Mouse (Mus musculus) spleen, adult 2 months (tissue): ENCODE results near the gene Ss18l1. TPM values are rescaled to one million over a fixed set of nuclear protein-coding genes. Genes with fewer than 3 reads are reported as not detected.

Source experiments
- DNase-seq, 2 experiments: peaks; one replicate each; pipeline versions ENCODE4 v3.0.0 to v3.0.0-alpha.2; 2012 to 2021; ENCODE audit warnings: low spot score in 2 of 2, low read depth in 1 of 2
- H3K27ac ChIP-seq: fragments of 200-500 bp; 2 replicates; pipeline ENCODE4 v1.5.1; 2012; ENCODE audit warnings: low read length, inconsistent platforms; ENCODE audit not compliant: insufficient read depth
- H3K27me3 ChIP-seq: fragments of 200-500 bp; 2 replicates; pipeline ENCODE4 v1.6.1; 2012; ENCODE audit warnings: mild to moderate bottlenecking, moderate library complexity, low read length, inconsistent platforms; ENCODE audit not compliant: control insufficient read depth, insufficient read depth
- H3K36me3 ChIP-seq: fragments of 200-500 bp; 2 replicates; pipeline ENCODE4 v1.6.1; 2012; ENCODE audit warnings: mild to moderate bottlenecking, low read length, inconsistent platforms; ENCODE audit not compliant: control insufficient read depth, insufficient read depth
- H3K4me1 ChIP-seq: fragments of 200-500 bp; 2 replicates; pipeline ENCODE4 v1.6.1; 2011; ENCODE audit warnings: inconsistent platforms; ENCODE audit not compliant: control insufficient read depth, insufficient read depth, insufficient read length
- H3K4me3 ChIP-seq: fragments of 200-500 bp; 2 replicates; pipeline ENCODE4 v1.5.1; 2011; ENCODE audit warnings: mild to moderate bottlenecking, inconsistent platforms; ENCODE audit not compliant: insufficient read depth, insufficient read length; ENCODE audit errors: extremely low read depth
- CTCF ChIP-seq: fragments of 200-500 bp; IDR thresholded peaks from 2 replicates; pipeline ENCODE4 v1.5.1; 2011; ENCODE audit warnings: mild to moderate bottlenecking, inconsistent platforms; ENCODE audit not compliant: insufficient read depth, insufficient read length, insufficient replicate concordance; ENCODE audit errors: extremely low read depth
- POLR2A ChIP-seq: fragments of 200-500 bp; IDR thresholded peaks from 2 replicates; pipeline ENCODE4 v1.6.1; 2011; ENCODE audit warnings: low read depth, low read length, inconsistent platforms
- WGBS: fragments of 180-500 bp; shearing (Covaris S2); methylation state at CpG from one replicate; pipeline ENCODE4 v1.1.7; 2018; 5-methylcytosine and 5-hydroxymethylcytosine counted together
- polyA plus RNA-seq: library from polyadenylated mRNA; depleted of rRNA; stranded (reverse); fragments of >200 nt; gene quantifications from 2 replicates; pipeline ENCODE4 v1.2.3, GENCODE M21; 2012

The Ss18l1 gene
- polyA plus RNA-seq, 1 experiment, result 5.9 TPM

DNA sequence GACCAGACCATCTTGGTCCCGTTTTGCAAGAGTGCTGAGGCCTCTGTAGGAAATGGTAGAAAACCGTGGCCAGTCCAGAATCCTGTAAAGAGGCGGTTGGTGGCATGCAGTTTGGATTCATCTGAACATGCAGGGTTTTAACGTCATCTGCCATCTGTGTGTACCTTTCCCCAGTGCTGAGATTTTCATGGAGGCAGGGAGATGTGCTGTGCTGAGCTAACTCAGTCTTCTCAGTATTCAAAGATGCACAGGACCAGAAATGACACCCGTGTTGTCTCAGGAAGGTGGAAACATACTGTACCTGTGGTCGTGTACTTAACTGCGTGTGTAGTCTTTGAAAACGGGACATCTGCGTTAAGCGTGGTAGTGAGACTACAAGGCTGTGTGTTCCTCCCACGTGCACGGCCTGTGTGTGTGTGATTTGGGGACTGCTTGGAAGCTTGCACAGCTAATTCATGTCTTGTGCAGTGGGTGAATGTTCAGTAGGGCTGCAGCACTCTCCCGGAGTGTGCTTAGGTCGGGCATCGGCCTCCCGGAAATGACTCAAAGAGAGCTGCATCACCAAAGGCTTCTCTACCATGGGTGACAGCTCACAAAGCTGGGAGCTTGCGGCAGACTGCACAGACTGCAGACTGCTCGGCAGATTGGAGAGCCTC is 5.8 kb downstream of the Ss18l1 start:
- no peaks in the 10 kb centered on the region for H3K36me3 ChIP-seq
- H3K27me3 ChIP-seq, result no peaks in the 10 kb centered on the region
- no peak overlapping the region for H3K4me3 ChIP-seq
- WGBS, result 96% methylated on average over 18 of the region's 18 CpGs
- DNase-seq, result no peak
- no peak overlapping the region for H3K27ac ChIP-seq
- peaks cover 8% of the 10 kb centered on the region for H3K4me1 ChIP-seq
- TF ChIP-seq CTCF (no peak), POLR2A (no peak)

DNA sequence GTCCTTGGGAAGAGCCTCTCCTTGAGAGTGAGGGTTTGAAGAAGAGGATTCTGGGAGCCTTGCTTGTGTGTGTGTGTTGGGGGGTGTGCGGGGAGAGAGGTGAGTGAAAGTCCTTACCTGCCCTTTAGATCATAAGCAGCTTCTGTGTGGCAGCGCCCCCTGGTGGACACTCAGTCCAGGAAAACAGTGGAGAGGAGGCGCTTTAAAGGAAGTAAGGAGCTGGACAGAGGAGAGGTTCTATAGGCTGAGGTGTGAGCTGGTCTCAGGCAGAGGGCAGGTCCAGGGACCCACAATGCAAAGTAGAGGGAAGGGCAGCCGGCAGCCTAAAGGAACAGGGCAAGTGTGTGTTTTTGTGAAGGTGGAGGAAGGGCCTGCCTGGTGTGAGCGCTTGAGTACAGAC is 8.7 kb downstream of the Ss18l1 start:
- peaks cover 6% of the 10 kb centered on the region for H3K36me3 ChIP-seq
- H3K4me1 ChIP-seq, result peaks cover 2% of the 10 kb centered on the region; the same call in 1 of the 2 replicates
- 24% methylated on average over 5 of the region's 5 CpGs for WGBS
- no peak for TF ChIP-seq POLR2A
- TF ChIP-seq CTCF, result peak; percentile 86; the same call in 1 of the 2 replicates
- no peak overlapping the region for H3K27ac ChIP-seq
- no peaks in the 10 kb centered on the region for H3K27me3 ChIP-seq
- no peak overlapping the region for H3K4me3 ChIP-seq
- DNase-seq, result peak; percentile 57 to 79

DNA sequence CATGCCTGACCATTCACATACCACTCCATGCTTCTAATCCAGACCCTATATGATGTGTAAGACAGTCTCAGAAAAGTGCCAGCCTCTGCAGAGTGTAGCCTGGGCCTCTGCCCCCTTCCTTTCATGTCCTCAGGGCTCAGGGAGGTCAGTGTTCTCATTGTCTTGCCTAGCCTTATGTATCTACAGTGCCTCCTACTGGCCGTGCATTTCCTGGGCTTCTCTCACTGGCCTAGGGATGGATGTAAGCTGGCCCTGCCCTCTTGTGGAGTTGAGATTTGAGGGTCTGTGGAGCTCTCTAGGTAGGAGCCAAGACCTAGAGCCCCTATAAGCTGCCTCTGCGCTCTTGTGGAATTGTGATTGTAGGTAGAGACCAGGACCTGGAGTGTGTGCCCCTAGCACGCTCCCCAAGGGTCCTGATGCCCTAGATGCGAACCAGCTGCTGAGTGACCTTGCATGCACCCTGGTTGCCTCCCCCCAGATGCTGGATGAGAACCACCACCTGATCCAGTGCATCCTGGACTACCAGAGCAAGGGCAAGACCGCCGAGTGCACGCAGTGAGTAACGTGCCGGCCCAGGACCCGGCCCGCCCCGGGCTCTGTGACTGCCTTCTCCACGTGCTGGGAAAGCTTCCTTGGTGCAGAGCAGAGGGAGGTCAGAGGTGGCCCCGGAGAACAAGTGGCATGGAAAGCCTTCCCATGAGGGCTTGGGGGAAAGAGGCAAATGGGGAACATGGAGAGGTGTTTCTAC is 9.9 kb downstream of the Ss18l1 start:
- Histone ChIP-seq H3K27ac (no peak overlapping the region), H3K4me1 (peaks cover 2% of the 10 kb centered on the region; the same call in 1 of the 2 replicates), H3K27me3 (no peaks in the 10 kb centered on the region), H3K36me3 (peaks cover 6% of the 10 kb centered on the region), H3K4me3 (no peak overlapping the region)
- WGBS, result 94% methylated on average over 14 of the region's 14 CpGs
- TF ChIP-seq POLR2A (no peak), CTCF (peak; percentile 18; the same call in 1 of the 2 replicates)
- peak in 1 of 2 experiments; percentile 22 for DNase-seq

DNA sequence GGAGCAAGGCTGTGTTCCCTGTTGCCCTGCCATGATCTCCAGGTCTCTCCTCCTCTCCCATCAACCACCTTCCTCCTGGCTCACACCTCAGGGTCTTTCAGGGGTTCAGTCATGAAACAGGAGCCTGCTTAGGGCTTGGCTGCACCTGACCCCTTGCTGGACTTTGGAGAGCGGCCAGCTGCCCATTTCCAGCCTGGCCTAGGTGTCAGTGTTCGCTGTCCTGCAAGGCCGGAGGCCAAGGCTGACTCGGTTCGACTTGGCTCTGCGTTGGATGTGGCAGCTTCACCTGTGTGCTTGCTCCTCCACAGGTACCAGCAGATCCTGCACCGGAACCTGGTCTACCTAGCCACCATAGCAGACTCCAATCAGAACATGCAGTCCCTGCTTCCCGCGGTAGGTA is 10.7 kb downstream of the Ss18l1 start:
- Histone ChIP-seq H3K27me3 (no peaks in the 10 kb centered on the region), H3K4me1 (peaks cover 2% of the 10 kb centered on the region; the same call in 1 of the 2 replicates), H3K27ac (no peak overlapping the region), H3K4me3 (no peak overlapping the region), H3K36me3 (peaks cover 7% of the 10 kb centered on the region)
- TF ChIP-seq POLR2A (no peak), CTCF (no peak)
- no peak for DNase-seq
- 96% methylated on average over 9 of the region's 9 CpGs for WGBS

DNA sequence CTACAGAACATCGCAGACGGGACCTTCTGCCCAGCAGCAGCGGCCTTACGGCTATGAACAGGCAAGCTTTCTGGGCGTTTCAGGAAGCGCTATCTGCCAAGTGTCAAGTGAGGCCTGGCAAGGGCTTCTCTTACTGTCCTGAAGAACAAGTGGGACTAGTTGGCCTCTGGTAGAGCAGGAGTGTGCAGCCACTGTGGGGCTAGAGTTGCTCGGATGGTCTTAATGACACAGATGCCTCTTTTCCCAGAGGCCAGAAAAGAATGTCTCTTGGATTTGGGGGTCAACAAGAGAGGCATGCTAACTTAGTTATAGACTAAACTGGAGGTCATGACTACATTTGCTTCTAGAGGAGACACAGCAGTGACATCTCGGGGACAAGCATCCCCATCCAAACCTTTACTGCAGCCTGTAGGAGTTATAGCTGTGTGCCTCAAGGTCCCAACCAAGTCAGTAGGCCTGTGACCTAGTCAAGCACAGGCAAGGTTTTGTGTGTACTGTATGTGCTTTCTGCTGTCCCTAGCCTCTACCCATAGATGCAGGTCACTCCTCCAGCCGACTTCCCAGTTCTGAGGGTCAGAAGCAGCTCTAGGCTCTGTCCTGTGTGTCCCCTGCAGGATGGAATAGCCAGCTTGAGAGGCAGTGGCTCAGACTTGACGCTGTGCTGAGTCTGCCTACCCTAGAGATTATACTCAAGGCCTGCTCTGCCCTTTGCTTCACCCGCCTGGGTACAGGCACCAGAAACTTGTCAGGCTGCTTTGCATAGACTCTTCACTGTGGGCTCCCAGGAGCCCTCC is 21.2 kb downstream of the Ss18l1 start:
- 92% methylated on average over 11 of the region's 11 CpGs for WGBS
- no peaks in the 10 kb centered on the region for H3K27me3 ChIP-seq
- peaks cover 19% of the 10 kb centered on the region for H3K36me3 ChIP-seq
- no peaks in the 10 kb centered on the region for H3K4me1 ChIP-seq
- no peak overlapping the region for H3K27ac ChIP-seq
- no peak for DNase-seq
- TF ChIP-seq CTCF, result no peak
- TF ChIP-seq POLR2A, result no peak
- H3K4me3 ChIP-seq, result no peak overlapping the region

DNA sequence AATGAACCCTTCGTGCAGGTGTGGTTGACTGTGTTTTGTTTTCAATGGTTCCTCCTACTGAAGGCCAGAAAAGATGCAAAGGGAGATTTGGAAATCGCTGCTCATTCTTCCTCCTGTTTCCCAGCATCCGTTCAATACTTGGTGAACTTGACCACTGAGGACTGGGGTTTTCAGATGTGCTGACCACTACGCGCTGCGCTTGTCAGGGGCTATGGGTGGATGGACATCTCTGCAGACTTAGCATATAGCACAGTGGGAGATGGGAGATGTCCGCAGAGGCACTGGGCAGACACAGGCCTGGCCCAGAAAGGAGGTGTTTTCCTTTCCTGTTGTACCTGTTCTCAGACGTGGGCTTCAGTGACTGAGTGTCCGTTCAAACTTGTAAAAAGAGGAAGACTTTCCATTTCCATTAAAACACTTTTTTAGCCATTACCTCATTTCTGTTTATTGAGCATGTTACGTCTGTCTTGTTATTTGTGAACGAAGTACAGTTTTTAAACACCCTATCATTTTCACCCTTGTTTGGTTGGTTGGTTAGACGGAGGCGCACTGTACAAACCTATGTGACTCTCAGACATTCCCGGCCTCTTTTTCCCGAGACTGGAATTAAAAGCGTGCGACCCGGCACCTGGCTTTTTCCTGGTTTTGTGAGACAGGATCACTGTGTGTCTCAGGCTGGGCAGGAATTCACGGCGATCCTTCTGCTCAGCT is 27.6 kb downstream of the Ss18l1 start:
- Histone ChIP-seq H3K36me3 (no peaks in the 10 kb centered on the region; the same call in 1 of the 2 replicates), H3K27me3 (no peaks in the 10 kb centered on the region), H3K27ac (peak overlapping the region; percentile 68), H3K4me3 (peak overlapping the region; percentile 85), H3K4me1 (peaks cover 8% of the 10 kb centered on the region; the same call in 1 of the 2 replicates)
- no peak for TF ChIP-seq POLR2A
- TF ChIP-seq CTCF, result no peak
- DNase-seq, result no peak
- 32% methylated on average over 20 of the region's 20 CpGs for WGBS
